Mouse (Mus musculus) embryonic facial prominence, embryonic 13.5 days (tissue): Measurements from ENCODE around the gene Slc34a1. TPM values are rescaled to one million over a fixed set of nuclear protein-coding genes. Genes with fewer than 3 reads are reported as not detected.

Source experiments
- ATAC-seq: fragments of 200-750 bp; cut with Nextera tagmentation; 2 replicates; pipeline ENCODE4 v1.8.0; 2017; ENCODE audit warnings: low read depth; ENCODE audit not compliant: insufficient number of reproducible peaks, insufficient read depth, low FRiP score, low TSS enrichment
- H3K27ac ChIP-seq: fragments of 300-500 bp; sonication (generic); 2 replicates; pipeline ENCODE4 v1.5.1; 2015; ENCODE audit warnings: moderate library complexity, mild to moderate bottlenecking, inconsistent platforms
- H3K27me3 ChIP-seq: fragments of 300-500 bp; sonication (generic); 2 replicates; pipeline ENCODE4 v1.6.1; 2015; ENCODE audit warnings: mild to moderate bottlenecking, inconsistent platforms
- H3K36me3 ChIP-seq: fragments of 300-500 bp; sonication (generic); 2 replicates; pipeline ENCODE4 v1.6.1; 2015; ENCODE audit warnings: mild to moderate bottlenecking, inconsistent platforms
- H3K4me1 ChIP-seq: fragments of 300-500 bp; sonication (generic); 2 replicates; pipeline ENCODE4 v1.6.1; 2015; ENCODE audit warnings: inconsistent platforms
- H3K4me2 ChIP-seq: fragments of 300-500 bp; sonication (generic); 2 replicates; pipeline ENCODE4 v1.6.1; 2015; ENCODE audit warnings: moderate library complexity, mild to moderate bottlenecking, inconsistent platforms
- H3K4me3 ChIP-seq: fragments of 300-500 bp; sonication (generic); 2 replicates; pipeline ENCODE4 v1.5.1; 2015; ENCODE audit warnings: mild to moderate bottlenecking, inconsistent platforms
- H3K9ac ChIP-seq: fragments of 300-500 bp; sonication (generic); 2 replicates; pipeline ENCODE4 v1.6.1; 2015; ENCODE audit warnings: mild to moderate bottlenecking, inconsistent platforms
- H3K9me3 ChIP-seq: fragments of 300-500 bp; sonication (generic); 2 replicates; pipeline ENCODE4 v1.6.1; 2016; ENCODE audit warnings: inconsistent platforms
- WGBS: fragments of 180-500 bp; shearing (Covaris S2); methylation state at CpG from one replicate; pipeline ENCODE4 v1.1.7; 2015; ENCODE audit warnings: mixed read lengths; 5-methylcytosine and 5-hydroxymethylcytosine counted together
- polyA plus RNA-seq: library from polyadenylated mRNA; unstranded; fragments of >200 nt; fragmentation: Nextera tagmentation; extraction: Ambion mirVana; gene quantifications from 2 replicates; pipeline ENCODE4 v1.2.1, GENCODE M21; 2015

Slc34a1 gene
- polyA plus RNA-seq, result not detected in 2 replicates

- no peak for ATAC-seq
- Histone ChIP-seq H3K27ac (no peak within 1 kb of the TSS), H3K4me1 (no peaks in the 10 kb centered on the region), H3K36me3 (no peaks in the 10 kb centered on the region), H3K27me3 (no peaks in the 10 kb centered on the region; the same call in 1 of the 2 replicates), H3K9me3 (no peaks in the 10 kb centered on the region; the same call in 1 of the 2 replicates), H3K9ac (no peak within 1 kb of the TSS), H3K4me2 (no peak within 1 kb of the TSS), H3K4me3 (no peak within 1 kb of the TSS)
- 79% methylated on average over 1 of the region's 1 CpGs for WGBS
These were observed at the start of gene Slc34a1 for GRCm38 (mm10) chr13:55398088-55398487. Slc34a1 (plus strand) TSS chr13:55398187.

GRCm38 (mm10) chr13:55361145-55361544 lies 36.8 kb upstream of the Slc34a1 start:
- Histone ChIP-seq H3K4me2 (peak overlapping the region; percentile 88), H3K9me3 (no peaks in the 10 kb centered on the region), H3K27me3 (no peaks in the 10 kb centered on the region), H3K9ac (peak overlapping the region; percentile 93), H3K36me3 (peaks cover 47% of the 10 kb centered on the region), H3K4me3 (peak overlapping the region; percentile 93), H3K4me1 (peaks cover 19% of the 10 kb centered on the region), H3K27ac (no peak overlapping the region)
- no peak for ATAC-seq

GRCm38 (mm10) chr13:55361974-55362452 lies 36.0 kb upstream of the Slc34a1 start:
- peak overlapping the region; percentile 89 for H3K27ac ChIP-seq
- H3K36me3 ChIP-seq, result peaks cover 39% of the 10 kb centered on the region
- H3K9ac ChIP-seq, result peak overlapping the region; percentile 93
- WGBS, result under 1% methylated on average over 32 of the region's 32 CpGs
- H3K9me3 ChIP-seq, result no peaks in the 10 kb centered on the region
- H3K4me3 ChIP-seq, result peak overlapping the region; percentile 93
- no peaks in the 10 kb centered on the region for H3K27me3 ChIP-seq
- peak overlapping the region; percentile 88 for H3K4me2 ChIP-seq
- H3K4me1 ChIP-seq, result peaks cover 19% of the 10 kb centered on the region
- ATAC-seq, result 0 out of 2 replicates have a peak, but pooled peaks have one; percentile 10

- no peaks in the 10 kb centered on the region for H3K27me3 ChIP-seq
- H3K36me3 ChIP-seq, result peaks cover 35% of the 10 kb centered on the region
- ATAC-seq, result peak; percentile 96
- H3K9ac ChIP-seq, result peak within 1 kb of the TSS; percentile 93
- H3K9me3 ChIP-seq, result no peaks in the 10 kb centered on the region
- H3K4me2 ChIP-seq, result peak within 1 kb of the TSS; percentile 88
- peak within 1 kb of the TSS; percentile 89 for H3K27ac ChIP-seq
- peaks cover 19% of the 10 kb centered on the region for H3K4me1 ChIP-seq
- H3K4me3 ChIP-seq, result peak within 1 kb of the TSS; percentile 93
- under 1% methylated on average over 35 of the region's 35 CpGs for WGBS
These were observed 35.4 kb upstream of the Slc34a1 start, which contains the start of gene Lman2 for GRCm38 (mm10) chr13:55362453-55363060. Lman2 (minus strand) TSS chr13:55362783.

GRCm38 (mm10) chr13:55368401-55368800 lies 29.6 kb upstream of the Slc34a1 start:
- no peak overlapping the region for H3K9ac ChIP-seq
- no peak overlapping the region for H3K4me2 ChIP-seq
- H3K4me3 ChIP-seq, result no peak overlapping the region
- no peak overlapping the region for H3K27ac ChIP-seq
- no peak for ATAC-seq
- H3K36me3 ChIP-seq, result no peaks in the 10 kb centered on the region
- WGBS, result 77% methylated on average over 7 of the region's 7 CpGs
- H3K4me1 ChIP-seq, result peaks cover 4% of the 10 kb centered on the region; the same call in 1 of the 2 replicates
- peaks cover 11% of the 10 kb centered on the region for H3K27me3 ChIP-seq
- H3K9me3 ChIP-seq, result no peaks in the 10 kb centered on the region

- Histone ChIP-seq H3K9ac (peak within 1 kb of the TSS; percentile 52; the same call in 1 of the 2 replicates), H3K4me2 (peak within 1 kb of the TSS; percentile 43), H3K27me3 (peaks cover 16% of the 10 kb centered on the region), H3K9me3 (no peaks in the 10 kb centered on the region), H3K27ac (0 out of 2 replicates have a peak within 1 kb of the TSS, but pooled peaks have one; percentile 28), H3K4me1 (peaks cover 4% of the 10 kb centered on the region; the same call in 1 of the 2 replicates), H3K4me3 (peak within 1 kb of the TSS; percentile 22; the same call in 1 of the 2 replicates), H3K36me3 (no peaks in the 10 kb centered on the region)
- 51% methylated on average over 13 of the region's 13 CpGs for WGBS
- no peak for ATAC-seq
These were observed 28.4 kb upstream of the Slc34a1 start, which contains the start of gene Rgs14 for GRCm38 (mm10) chr13:55369531-55370114. Rgs14 (plus strand) TSS chr13:55369732.

- Histone ChIP-seq H3K4me1 (peaks cover 4% of the 10 kb centered on the region; the same call in 1 of the 2 replicates), H3K27ac (no peak overlapping the region), H3K36me3 (no peaks in the 10 kb centered on the region), H3K4me3 (no peak overlapping the region), H3K27me3 (peaks cover 20% of the 10 kb centered on the region), H3K9me3 (no peaks in the 10 kb centered on the region), H3K9ac (no peak overlapping the region; the same call in 1 of the 2 replicates), H3K4me2 (peak overlapping the region; percentile 43)
- 73% methylated on average over 3 of the region's 3 CpGs for WGBS
- ATAC-seq, result no peak
These were observed 27.8 kb upstream of the Slc34a1 start for GRCm38 (mm10) chr13:55370234-55370633.

GRCm38 (mm10) chr13:55371007-55371681 lies 26.8 kb upstream of the Slc34a1 start:
- H3K9me3 ChIP-seq, result no peaks in the 10 kb centered on the region
- H3K9ac ChIP-seq, result no peak overlapping the region
- WGBS, result 53% methylated on average over 8 of the region's 8 CpGs
- no peak overlapping the region for H3K27ac ChIP-seq
- no peak overlapping the region for H3K4me2 ChIP-seq
- peaks cover 23% of the 10 kb centered on the region for H3K27me3 ChIP-seq
- peaks cover 4% of the 10 kb centered on the region; the same call in 1 of the 2 replicates for H3K4me1 ChIP-seq
- no peak overlapping the region for H3K4me3 ChIP-seq
- no peaks in the 10 kb centered on the region for H3K36me3 ChIP-seq
- no peak for ATAC-seq

GRCm38 (mm10) chr13:55371740-55372139 lies 26.2 kb upstream of the Slc34a1 start:
- WGBS, result 42% methylated on average over 5 of the region's 5 CpGs
- Histone ChIP-seq H3K9me3 (no peaks in the 10 kb centered on the region), H3K9ac (no peak overlapping the region), H3K4me3 (no peak overlapping the region), H3K36me3 (no peaks in the 10 kb centered on the region), H3K27ac (no peak overlapping the region), H3K4me2 (no peak overlapping the region), H3K27me3 (peaks cover 23% of the 10 kb centered on the region), H3K4me1 (peaks cover 4% of the 10 kb centered on the region; the same call in 1 of the 2 replicates)
- ATAC-seq, result no peak

GRCm38 (mm10) chr13:55374206-55374924 lies 23.6 kb upstream of the Slc34a1 start:
- no peak for ATAC-seq
- H3K27me3 ChIP-seq, result peaks cover 45% of the 10 kb centered on the region
- no peaks in the 10 kb centered on the region for H3K9me3 ChIP-seq
- 59% methylated on average over 6 of the region's 6 CpGs for WGBS
- peaks cover 12% of the 10 kb centered on the region for H3K4me1 ChIP-seq
- H3K36me3 ChIP-seq, result no peaks in the 10 kb centered on the region
- H3K4me3 ChIP-seq, result no peak overlapping the region
- H3K4me2 ChIP-seq, result no peak overlapping the region
- no peak overlapping the region for H3K27ac ChIP-seq
- H3K9ac ChIP-seq, result no peak overlapping the region

- H3K4me3 ChIP-seq, result no peak overlapping the region
- no peak for ATAC-seq
- H3K4me1 ChIP-seq, result peaks cover 10% of the 10 kb centered on the region
- H3K27ac ChIP-seq, result no peak overlapping the region
- H3K4me2 ChIP-seq, result no peak overlapping the region
- H3K9ac ChIP-seq, result no peak overlapping the region
- no peaks in the 10 kb centered on the region for H3K36me3 ChIP-seq
- H3K27me3 ChIP-seq, result peaks cover 59% of the 10 kb centered on the region
- no peaks in the 10 kb centered on the region for H3K9me3 ChIP-seq
- 70% methylated on average over 2 of the region's 2 CpGs for WGBS
These were observed 22.1 kb upstream of the Slc34a1 start for GRCm38 (mm10) chr13:55375877-55376276.
